8 mouse cellular contexts compared by ENCODE assay signal in the genomic region with DNA sequence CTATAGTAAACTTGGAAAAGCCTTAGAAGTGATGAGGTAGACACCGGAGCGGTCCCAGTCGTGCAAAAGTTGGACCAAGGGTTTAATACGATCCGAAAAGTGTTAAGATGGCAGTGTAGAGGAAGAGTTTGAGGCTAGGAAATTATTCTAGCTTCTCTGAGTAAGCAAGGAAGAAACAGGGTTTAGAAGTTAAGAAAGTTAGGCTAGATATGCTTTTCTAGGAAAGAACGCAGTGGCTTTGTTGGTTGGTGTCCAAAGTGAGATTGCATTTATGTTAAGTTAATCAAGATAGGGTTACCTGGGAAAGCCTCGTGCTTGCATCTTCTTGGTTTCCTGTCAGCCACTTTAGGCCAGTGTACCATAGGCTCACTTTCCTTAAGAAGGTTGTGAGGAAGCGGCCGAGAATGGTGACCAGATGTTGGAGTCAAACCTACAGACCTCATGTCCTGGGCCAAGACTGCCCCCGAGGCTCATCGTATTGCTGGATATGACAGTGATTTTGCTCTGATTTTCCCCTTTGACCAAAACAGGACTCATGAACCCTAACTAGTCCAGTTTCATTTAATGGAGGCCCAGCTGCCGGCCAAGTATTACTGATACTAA. TPM values are rescaled to one million over a fixed set of nuclear protein-coding genes. Genes with fewer than 3 reads are reported as not detected.
DNase-seq lines count a peak whose midpoint lies in the region; ATAC-seq and TF ChIP-seq lines count a peak whose summit lies in the region.

No protein-coding gene starts in this region.

- H3K4me3 ChIP-seq in heart, embryonic 14.5 days (ENCODE audit: control insufficient read depth in 1 of 2, insufficient read depth in 1 of 2, low read depth in 1 of 2, low read length in 2 of 2) = peak overlapping the region; percentile 61 to 63
- peak overlapping the region; percentile 89 for H3K4me3 ChIP-seq in G1E (ENCODE audit: low read depth, low read length)
- peak overlapping the region; percentile 97 for H3K4me3 ChIP-seq in heart, embryonic 16.5 days (ENCODE audit: low read length)
- peak overlapping the region; percentile 96 for H3K4me3 ChIP-seq in midbrain, embryonic 10.5 days

- H3K27ac ChIP-seq in heart, embryonic 14.5 days (replicated peaks in 1 of 2; ENCODE audit: control insufficient read depth in 1 of 2, insufficient read depth in 1 of 2, low read depth in 2 of 2, low read length in 2 of 2) = peak overlapping the region; percentile 77 to 92
- H3K27ac ChIP-seq in heart, embryonic 16.5 days (ENCODE audit: low read length) = peak overlapping the region; percentile 99
- H3K27ac ChIP-seq in midbrain, embryonic 10.5 days (replicated peaks) = peak overlapping the region; percentile 98

- no peaks in the 10 kb centered on the region for H3K9me3 ChIP-seq in heart, embryonic 14.5 days (ENCODE audit: control insufficient read depth, low read length)
- no peaks in the 10 kb centered on the region for H3K9me3 ChIP-seq in G1E (replicated peaks)
- H3K9me3 ChIP-seq in heart, embryonic 16.5 days (replicated peaks; ENCODE audit: control insufficient read depth, low read length) = no peaks in the 10 kb centered on the region
- H3K9me3 ChIP-seq in midbrain, embryonic 10.5 days (replicated peaks) = no peaks in the 10 kb centered on the region

- no peaks in the 10 kb centered on the region for H3K27me3 ChIP-seq in heart, embryonic 14.5 days (ENCODE audit: control insufficient read depth, insufficient read depth, low read length)
- H3K27me3 ChIP-seq in G1E (ENCODE audit: insufficient read depth, low read length) = no peaks in the 10 kb centered on the region
- H3K27me3 ChIP-seq in heart, embryonic 16.5 days (ENCODE audit: control insufficient read depth, insufficient read depth, low read length) = no peaks in the 10 kb centered on the region
- H3K27me3 ChIP-seq in midbrain, embryonic 10.5 days (ENCODE audit: low read depth, poor library complexity, severe bottlenecking) = no peaks in the 10 kb centered on the region

- TF ChIP-seq CTCF in G1E (IDR thresholded peaks at IDR 0.05; ENCODE audit: low read depth, low read length) = no peak

- ATAC-seq in heart, embryonic 14.5 days (ENCODE audit: insufficient number of reproducible peaks, insufficient read depth, low FRiP score, low read depth) = no peak
- ATAC-seq in G1E (ENCODE audit: extremely low read depth, insufficient number of reproducible peaks, low FRiP score, poor library complexity, severe bottlenecking) = no peak
- no peak for ATAC-seq in heart, embryonic 16.5 days (replicated peaks; ENCODE audit: extremely low read depth, insufficient read depth, low FRiP score)

- H3K4me1 ChIP-seq in heart, embryonic 14.5 days (ENCODE audit: control insufficient read depth in 2 of 2, insufficient read depth in 2 of 2, low read length in 2 of 2) = peaks cover 4 to 16% of the 10 kb centered on the region in 2 experiments
- H3K4me1 ChIP-seq in G1E (ENCODE audit: insufficient read depth, low read depth, low read length) = peaks cover 48% of the 10 kb centered on the region
- H3K4me1 ChIP-seq in heart, embryonic 16.5 days (ENCODE audit: control insufficient read depth, insufficient read depth, low read length) = peaks cover 19% of the 10 kb centered on the region
- H3K4me1 ChIP-seq in midbrain, embryonic 10.5 days = peaks cover 29% of the 10 kb centered on the region

- H3K36me3 ChIP-seq in heart, embryonic 14.5 days (ENCODE audit: control insufficient read depth, insufficient read depth, low read length) = peaks cover 39% of the 10 kb centered on the region
- H3K36me3 ChIP-seq in G1E (replicated peaks) = peaks cover 46% of the 10 kb centered on the region
- peaks cover 29% of the 10 kb centered on the region for H3K36me3 ChIP-seq in heart, embryonic 16.5 days (ENCODE audit: control insufficient read depth, insufficient read depth)
- H3K36me3 ChIP-seq in midbrain, embryonic 10.5 days = peaks cover 43% of the 10 kb centered on the region

- H3K4me2 ChIP-seq in heart, embryonic 14.5 days (ENCODE audit: low read length) = peak overlapping the region; percentile 83
- H3K4me2 ChIP-seq in heart, embryonic 16.5 days (ENCODE audit: low read depth, low read length) = peak overlapping the region; percentile 86

- 24% methylated on average over 12 of the region's 12 CpGs for WGBS in heart, embryonic 14.5 days
- 17% methylated on average over 12 of the region's 12 CpGs for WGBS in heart, embryonic 16.5 days
- 35% methylated on average over 12 of the region's 12 CpGs for WGBS in midbrain, embryonic 10.5 days

- peak overlapping the region; percentile 88 for H3K9ac ChIP-seq in heart, embryonic 14.5 days (ENCODE audit: low read length)
- H3K9ac ChIP-seq in heart, embryonic 16.5 days (ENCODE audit: low read length) = peak overlapping the region; percentile 99

- no peak for DNase-seq in heart, adult 18-20 months
- no peak for DNase-seq in G1E (ENCODE audit: low spot score)
- DNase-seq in midbrain, embryonic 10.5 days (ENCODE audit: low spot score) = no peak
- DNase-seq in spleen, adult 12 weeks (ENCODE audit: low spot score) = no peak
- no peak for DNase-seq in adrenal gland, postnatal 36 days
- DNase-seq in thymus, postnatal 25 days = no peak

RNA-seq across cellular contexts. Expression of gene Clk2, which starts 0.8 kb away (rescaled TPM):
- 12.4 and 13.4 TPM in 2 replicates for polyA plus RNA-seq in heart, embryonic 14.5 days (2014; fragmentation: Nextera tagmentation; extraction: Ambion mirVana)
- 10 to 100 TPM; 14.3 to 17.8 TPM for total RNA-seq in heart, adult 18-20 months (2021)
- total RNA-seq in G1E (2014; fragmentation: Nextera tagmentation) = 130 and 131 TPM in 2 replicates
- 78.9 and 80.9 TPM in 2 replicates for total RNA-seq in G1E (2017)
- 72.3 and 73.3 TPM in 2 replicates for polyA plus RNA-seq in G1E (2012)
- 15.9 and 17.9 TPM in 2 replicates for polyA plus RNA-seq in heart, embryonic 16.5 days (2015; fragmentation: Nextera tagmentation; extraction: Ambion mirVana)
- 33.8 and 34.0 TPM in 2 replicates for polyA plus RNA-seq in midbrain, embryonic 10.5 days (2016; fragmentation: Nextera tagmentation; extraction: Ambion mirVana)
- total RNA-seq in adrenal gland, postnatal 36 days (2021) = 10 to 100 TPM; 55.2 to 55.7 TPM

RNA-seq across cellular contexts. Expression of gene Hcn3, which starts 5.4 kb away (rescaled TPM):
- 0.27 and 0.51 TPM in 2 replicates for polyA plus RNA-seq in heart, embryonic 14.5 days (2014; fragmentation: Nextera tagmentation; extraction: Ambion mirVana)
- total RNA-seq in heart, adult 18-20 months (2021) = under 1 TPM; 0.30 to 0.62 TPM
- total RNA-seq in G1E (2014; fragmentation: Nextera tagmentation) (0.53 TPM in 1 of 2 replicates, not detected in the other), G1E (2017) (0.27 and 0.41 TPM in 2 replicates)
- polyA plus RNA-seq in G1E (2012) = 0.85 and 1.0 TPM in 2 replicates
- polyA plus RNA-seq in heart, embryonic 16.5 days (2015; fragmentation: Nextera tagmentation; extraction: Ambion mirVana) = 0.70 and 0.76 TPM in 2 replicates
- 6.3 and 10.6 TPM in 2 replicates for polyA plus RNA-seq in midbrain, embryonic 10.5 days (2016; fragmentation: Nextera tagmentation; extraction: Ambion mirVana)
- 1 to 10 TPM; 1.9 to 9.7 TPM for total RNA-seq in adrenal gland, postnatal 36 days (2021)

RNA-seq across cellular contexts. Expression of gene Scamp3, which starts 11.9 kb away (rescaled TPM):
- 68.3 and 74.8 TPM in 2 replicates for polyA plus RNA-seq in heart, embryonic 14.5 days (2014; fragmentation: Nextera tagmentation; extraction: Ambion mirVana)
- total RNA-seq in heart, adult 18-20 months (2021) = 10 to 100 TPM; 46.2 to 50.2 TPM
- 123 and 135 TPM in 2 replicates for total RNA-seq in G1E (2014; fragmentation: Nextera tagmentation)
- 32.9 and 35.1 TPM in 2 replicates for total RNA-seq in G1E (2017)
- 168 and 234 TPM in 2 replicates for polyA plus RNA-seq in G1E (2012)
- 89.5 and 93.9 TPM in 2 replicates for polyA plus RNA-seq in heart, embryonic 16.5 days (2015; fragmentation: Nextera tagmentation; extraction: Ambion mirVana)
- polyA plus RNA-seq in midbrain, embryonic 10.5 days (2016; fragmentation: Nextera tagmentation; extraction: Ambion mirVana) = 99.2 and 104 TPM in 2 replicates
- total RNA-seq in adrenal gland, postnatal 36 days (2021) = 10 to 100 TPM; 77.5 to 96.1 TPM

RNA-seq across cellular contexts. Expression of gene Fam189b, which starts 17.6 kb away (rescaled TPM):
- 9.1 and 12.8 TPM in 2 replicates for polyA plus RNA-seq in heart, embryonic 14.5 days (2014; fragmentation: Nextera tagmentation; extraction: Ambion mirVana)
- total RNA-seq in heart, adult 18-20 months (2021) = 1 to 10 TPM; 3.7 to 4.7 TPM
- total RNA-seq in G1E (2014; fragmentation: Nextera tagmentation) (2.2 and 3.5 TPM in 2 replicates), G1E (2017) (1.1 TPM in 2 replicates)
- 11.9 and 14.8 TPM in 2 replicates for polyA plus RNA-seq in G1E (2012)
- polyA plus RNA-seq in heart, embryonic 16.5 days (2015; fragmentation: Nextera tagmentation; extraction: Ambion mirVana) = 17.7 TPM in 2 replicates
- 31.0 and 35.0 TPM in 2 replicates for polyA plus RNA-seq in midbrain, embryonic 10.5 days (2016; fragmentation: Nextera tagmentation; extraction: Ambion mirVana)
- 10 to 100 TPM; 13.5 to 17.1 TPM for total RNA-seq in adrenal gland, postnatal 36 days (2021)

RNA-seq across cellular contexts. Expression of gene Pklr, which starts 29.4 kb away (rescaled TPM):
- 0.11 TPM in 1 of 2 replicates, not detected in the other for polyA plus RNA-seq in heart, embryonic 14.5 days (2014; fragmentation: Nextera tagmentation; extraction: Ambion mirVana)
- total RNA-seq in heart, adult 18-20 months (2021) = not detected
- total RNA-seq in G1E (2014; fragmentation: Nextera tagmentation) (36.9 and 51.2 TPM in 2 replicates), G1E (2017) (22.9 and 31.8 TPM in 2 replicates)
- polyA plus RNA-seq in G1E (2012) = 37.7 and 80.3 TPM in 2 replicates
- 0.20 and 0.64 TPM in 2 replicates for polyA plus RNA-seq in heart, embryonic 16.5 days (2015; fragmentation: Nextera tagmentation; extraction: Ambion mirVana)
- polyA plus RNA-seq in midbrain, embryonic 10.5 days (2016; fragmentation: Nextera tagmentation; extraction: Ambion mirVana) = 4.1 and 5.9 TPM in 2 replicates
- total RNA-seq in adrenal gland, postnatal 36 days (2021) = not detected
